Mouse (Mus musculus) heart, embryonic 14.5 days (tissue): Measurements from ENCODE around the gene Slc9b2. TPM values are rescaled to one million over a fixed set of nuclear protein-coding genes. Genes with fewer than 3 reads are reported as not detected.

Experiments used
- ATAC-seq: fragments of 200-750 bp; cut with Nextera tagmentation; 2 replicates; pipeline ENCODE4 v1.8.0; 2017; ENCODE audit warnings: low read depth, moderate TSS enrichment; ENCODE audit not compliant: insufficient number of reproducible peaks, insufficient read depth, low FRiP score
- H3K27ac ChIP-seq, 2 experiments: fragments of 200-500 bp in 1 of 2; fragments of 300-500 bp in 1 of 2; sonication (generic) in 1 of 2; replicated peaks in 1 of 2; 2 replicates each; pipeline ENCODE4 v1.5.1; 2012 to 2014; ENCODE audit warnings: low read depth in 2 of 2, low read length in 2 of 2, control low read depth in 1 of 2, mild to moderate bottlenecking in 1 of 2, mixed read lengths in 1 of 2; ENCODE audit not compliant: control insufficient read depth in 1 of 2, insufficient read depth in 1 of 2
- H3K27me3 ChIP-seq: fragments of 300-500 bp; sonication (generic); 2 replicates; pipeline ENCODE4 v1.6.1; 2014; ENCODE audit warnings: mild to moderate bottlenecking, low read length, control low read depth; ENCODE audit not compliant: control insufficient read depth, insufficient read depth
- H3K36me3 ChIP-seq: fragments of 300-500 bp; sonication (generic); 2 replicates; pipeline ENCODE4 v1.6.1; 2014; ENCODE audit warnings: mild to moderate bottlenecking, control low read depth, low read length, mixed read lengths; ENCODE audit not compliant: control insufficient read depth, insufficient read depth
- H3K4me1 ChIP-seq, 2 experiments: fragments of 200-500 bp in 1 of 2; fragments of 300-500 bp in 1 of 2; sonication (generic) in 1 of 2; 2 replicates each; pipeline ENCODE4 v1.6.1; 2012 to 2014; ENCODE audit warnings: low read length in 2 of 2, control low read depth in 1 of 2, mixed read lengths in 1 of 2; ENCODE audit not compliant: control insufficient read depth in 2 of 2, insufficient read depth in 2 of 2
- H3K4me2 ChIP-seq: fragments of 300-500 bp; sonication (generic); 2 replicates; pipeline ENCODE4 v1.6.1; 2014; ENCODE audit warnings: mild to moderate bottlenecking, low read length
- H3K4me3 ChIP-seq, 2 experiments: fragments of 200-500 bp in 1 of 2; fragments of 300-500 bp in 1 of 2; sonication (generic) in 1 of 2; 2 replicates each; pipeline ENCODE4 v1.5.1; 2012 to 2014; ENCODE audit warnings: low read length in 2 of 2, mild to moderate bottlenecking in 2 of 2, control low read depth in 1 of 2, low read depth in 1 of 2, moderate library complexity in 1 of 2; ENCODE audit not compliant: control insufficient read depth in 1 of 2, insufficient read depth in 1 of 2
- H3K9ac ChIP-seq: fragments of 300-500 bp; sonication (generic); 2 replicates; pipeline ENCODE4 v1.6.1; 2014; ENCODE audit warnings: mild to moderate bottlenecking, low read length
- H3K9me3 ChIP-seq: fragments of 300-500 bp; sonication (generic); 2 replicates; pipeline ENCODE4 v1.6.1; 2016; ENCODE audit warnings: low read length, control low read depth; ENCODE audit not compliant: control insufficient read depth
- WGBS: fragments of 180-500 bp; shearing (Covaris S2); extraction: QIAGEN DNeasy Blood & Tissue Kit; methylation state at CpG from one replicate; pipeline ENCODE4 v1.1.7; 2014; 5-methylcytosine and 5-hydroxymethylcytosine counted together
- polyA plus RNA-seq: library from polyadenylated mRNA; unstranded; fragments of >200 nt; fragmentation: Nextera tagmentation; extraction: Ambion mirVana; gene quantifications from 2 replicates; pipeline ENCODE4 v1.2.1, GENCODE M21; 2014

Gene Slc9b2
- polyA plus RNA-seq, 1 experiment from 2014 or later: 0.51 TPM

DNA sequence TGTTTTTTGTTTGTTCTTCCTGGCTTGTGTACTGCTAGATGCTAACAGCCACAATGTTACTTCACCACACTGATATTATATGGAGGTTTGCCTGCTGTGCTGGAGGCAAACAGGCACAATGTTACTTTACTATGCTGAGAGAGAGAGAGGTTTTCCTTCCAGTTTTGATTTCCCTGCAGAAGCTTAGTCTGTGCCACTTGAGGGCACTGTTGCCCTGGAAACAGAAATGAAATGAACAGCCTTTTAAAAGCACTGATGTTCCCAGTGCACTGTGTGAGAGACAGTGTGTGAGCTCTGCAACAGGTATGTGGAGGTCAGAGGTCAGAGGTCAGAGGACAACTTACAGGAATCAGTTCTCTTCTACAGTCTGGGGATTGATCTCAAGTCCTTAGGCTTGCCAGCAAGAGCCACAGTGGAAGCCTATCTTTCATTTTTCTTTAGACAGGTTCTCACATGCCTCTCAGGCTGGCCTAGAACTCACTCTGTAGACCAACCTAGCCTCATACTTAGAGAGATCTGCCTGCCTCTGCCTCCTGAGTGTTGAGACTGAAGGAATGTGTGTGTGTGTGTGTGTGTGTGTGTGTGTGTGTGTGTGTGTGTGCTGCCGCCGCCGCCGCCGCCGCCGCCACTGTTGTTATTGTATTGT is 17.1 kb upstream of the Slc9b2 start:
- H3K4me1 ChIP-seq: peaks cover 4% of the 10 kb centered on the region in 2 experiments; a peak in 3 of 4 replicates
- H3K9me3 ChIP-seq: no peaks in the 10 kb centered on the region
- H3K9ac ChIP-seq: no peak overlapping the region
- no peaks in the 10 kb centered on the region for H3K27me3 ChIP-seq
- H3K4me3 ChIP-seq: no peak overlapping the region
- no peak overlapping the region for H3K4me2 ChIP-seq
- peak; percentile 35; the same call in 1 of the 2 replicates for ATAC-seq
- no peak overlapping the region for H3K27ac ChIP-seq
- no peaks in the 10 kb centered on the region for H3K36me3 ChIP-seq
- WGBS: 100% methylated on average over 5 of the region's 7 CpGs

DNA sequence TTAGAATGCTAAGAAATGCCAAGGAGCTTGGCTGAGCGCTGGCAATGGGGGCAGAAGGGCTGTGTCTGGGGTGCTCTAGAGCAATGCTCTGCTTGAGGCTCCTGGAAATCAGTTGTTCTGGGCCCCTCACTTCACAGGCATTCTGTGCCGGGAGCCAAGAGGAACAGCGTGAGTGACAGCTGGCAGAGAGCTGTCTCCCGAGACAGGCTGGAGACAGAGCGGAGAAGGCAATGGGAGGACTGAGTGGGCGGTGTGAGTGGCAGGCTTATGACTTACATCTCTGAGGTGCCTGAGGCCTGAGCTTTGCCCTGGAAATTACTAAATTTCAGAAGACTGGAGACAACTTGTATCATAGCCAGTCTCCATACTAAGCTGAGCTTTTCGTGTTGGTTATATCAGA is 13.8 kb upstream of the Slc9b2 start:
- H3K9ac ChIP-seq: no peak overlapping the region
- no peak overlapping the region for H3K4me3 ChIP-seq
- no peaks in the 10 kb centered on the region for H3K36me3 ChIP-seq
- no peaks in the 10 kb centered on the region for H3K9me3 ChIP-seq
- no peak for ATAC-seq
- 32% methylated on average over 7 of the region's 7 CpGs for WGBS
- H3K27me3 ChIP-seq: no peaks in the 10 kb centered on the region
- no peak overlapping the region for H3K4me2 ChIP-seq
- no peak overlapping the region for H3K27ac ChIP-seq
- H3K4me1 ChIP-seq: peaks cover 4% of the 10 kb centered on the region in 2 experiments; a peak in 3 of 4 replicates

DNA sequence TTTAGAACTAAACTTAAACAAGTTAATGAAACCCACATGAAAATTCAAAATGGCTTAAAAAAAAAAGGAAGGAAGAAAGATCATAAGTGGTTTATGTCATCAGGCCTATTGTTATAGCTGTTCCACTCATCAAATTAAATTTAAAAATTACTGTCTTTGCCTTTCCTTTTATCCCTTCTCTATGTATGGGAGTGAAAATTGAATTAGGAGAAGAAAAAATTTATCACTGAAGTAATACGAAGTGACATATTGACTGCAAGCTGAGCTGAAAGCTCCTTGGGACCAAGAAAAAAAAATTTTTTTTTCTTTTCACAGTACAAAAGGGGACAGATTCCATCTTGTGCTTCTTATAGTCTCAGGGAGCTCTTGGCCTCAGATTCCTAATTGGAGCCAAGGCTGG is 11.9 kb upstream of the Slc9b2 start:
- Histone ChIP-seq H3K36me3 (no peaks in the 10 kb centered on the region), H3K27me3 (no peaks in the 10 kb centered on the region), H3K4me3 (no peak overlapping the region), H3K4me2 (no peak overlapping the region), H3K27ac (no peak overlapping the region), H3K9me3 (no peaks in the 10 kb centered on the region), H3K4me1 (peaks cover 4% of the 10 kb centered on the region in 2 experiments; a peak in 3 of 4 replicates), H3K9ac (no peak overlapping the region)
- 95% methylated on average over 1 of the region's 1 CpGs for WGBS
- no peak for ATAC-seq

DNA sequence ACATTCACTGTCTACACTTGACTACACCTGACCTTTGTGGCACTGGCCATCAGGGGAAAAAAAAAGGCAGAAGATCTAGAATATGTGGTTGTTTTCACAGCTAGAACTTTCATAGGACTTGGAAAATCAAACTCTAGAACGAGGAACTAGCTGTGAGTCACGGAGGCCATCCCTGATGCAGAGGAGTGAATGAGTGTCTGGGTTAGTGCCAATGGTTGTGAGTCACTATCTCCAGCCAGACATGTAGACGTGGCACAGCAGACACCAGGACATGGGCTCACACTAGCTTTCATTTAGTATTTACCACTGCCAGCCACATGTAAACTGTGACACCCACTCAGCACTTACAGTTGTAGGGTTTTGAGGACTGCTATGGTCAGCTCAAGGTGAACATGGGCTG is 8.9 kb upstream of the Slc9b2 start:
- H3K4me2 ChIP-seq: no peak overlapping the region
- no peaks in the 10 kb centered on the region for H3K36me3 ChIP-seq
- no peak overlapping the region for H3K27ac ChIP-seq
- no peaks in the 10 kb centered on the region for H3K9me3 ChIP-seq
- no peak overlapping the region for H3K9ac ChIP-seq
- H3K27me3 ChIP-seq: no peaks in the 10 kb centered on the region
- WGBS: 49% methylated on average over 3 of the region's 3 CpGs
- no peak for ATAC-seq
- H3K4me1 ChIP-seq: peaks cover 3% of the 10 kb centered on the region in 2 experiments; a peak in 3 of 4 replicates
- no peak overlapping the region for H3K4me3 ChIP-seq

DNA sequence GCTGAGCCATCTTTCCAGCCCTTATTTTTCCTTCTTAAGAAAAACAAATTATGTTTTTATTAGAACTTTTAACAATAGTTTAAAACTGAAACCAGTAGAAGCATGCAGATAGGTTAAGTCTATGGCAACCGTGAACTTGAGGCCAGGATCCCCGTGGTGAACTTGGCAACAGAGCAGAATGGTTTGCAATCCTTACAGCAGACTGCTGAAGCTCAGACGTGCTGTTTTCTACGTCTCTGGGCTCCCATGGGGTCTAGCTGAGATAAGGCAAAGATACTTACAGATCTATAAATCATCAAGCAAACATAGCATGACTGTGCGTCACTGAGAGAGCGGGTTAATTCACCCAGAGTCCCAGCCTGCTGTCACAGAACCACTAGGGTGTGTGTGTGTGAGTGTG is 7.4 kb upstream of the Slc9b2 start:
- no peak overlapping the region for H3K4me2 ChIP-seq
- H3K27ac ChIP-seq: no peak overlapping the region
- 58% methylated on average over 6 of the region's 6 CpGs for WGBS
- no peaks in the 10 kb centered on the region for H3K36me3 ChIP-seq
- H3K27me3 ChIP-seq: no peaks in the 10 kb centered on the region
- H3K9ac ChIP-seq: no peak overlapping the region
- H3K4me1 ChIP-seq: no peaks in the 10 kb centered on the region
- no peak for ATAC-seq
- no peak overlapping the region for H3K4me3 ChIP-seq
- no peaks in the 10 kb centered on the region for H3K9me3 ChIP-seq

DNA sequence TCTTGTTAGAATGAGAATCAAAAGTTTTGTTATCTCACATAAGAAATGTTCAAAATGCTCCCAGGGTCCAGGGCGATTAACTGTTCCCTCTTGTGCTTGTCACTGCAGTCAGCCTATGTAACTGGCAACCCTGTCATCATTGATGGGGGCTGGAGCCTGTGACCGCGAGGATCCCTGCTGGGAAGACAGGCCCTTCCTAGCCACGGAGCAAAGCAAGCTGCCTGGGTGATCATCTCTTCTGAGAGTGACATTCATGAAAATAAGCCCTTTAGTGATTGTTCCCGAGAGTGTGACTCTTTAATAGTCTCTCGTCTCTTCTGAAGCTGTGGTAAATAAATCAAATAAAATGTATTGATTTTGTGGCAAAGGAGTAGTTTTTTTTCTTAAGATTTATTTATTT is 3.4 kb upstream of the Slc9b2 start:
- 33% methylated on average over 6 of the region's 6 CpGs for WGBS
- H3K4me2 ChIP-seq: no peak overlapping the region

DNA sequence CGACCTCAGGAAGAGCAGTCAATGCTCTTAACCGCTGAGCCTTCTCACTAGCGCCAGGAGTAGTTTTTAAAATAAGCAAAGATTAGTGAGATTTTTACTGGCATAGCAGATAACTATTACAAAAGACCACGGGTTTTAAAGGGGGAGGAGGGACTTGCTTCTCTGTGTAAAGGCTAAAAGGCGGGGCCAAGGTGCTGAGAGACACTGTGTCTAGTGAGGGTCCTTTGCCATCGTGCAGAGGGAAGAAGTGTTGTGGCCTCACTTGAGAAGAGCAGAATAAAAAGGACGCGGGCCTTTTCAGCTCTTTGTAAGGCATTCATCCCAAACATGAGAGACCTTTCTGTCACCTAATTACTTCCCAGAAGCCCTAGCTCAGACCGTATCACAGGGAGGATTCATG is 2.9 kb upstream of the Slc9b2 start:
- no peak for ATAC-seq
- peaks cover 6 to 9% of the 10 kb centered on the region in 2 experiments; a peak in 3 of 4 replicates for H3K4me1 ChIP-seq
- 42% methylated on average over 9 of the region's 9 CpGs for WGBS
- H3K27ac ChIP-seq: no peak overlapping the region
- no peak overlapping the region for H3K9ac ChIP-seq
- no peak overlapping the region for H3K4me2 ChIP-seq
- no peak overlapping the region for H3K4me3 ChIP-seq
- no peaks in the 10 kb centered on the region for H3K36me3 ChIP-seq
- H3K27me3 ChIP-seq: no peaks in the 10 kb centered on the region
- no peaks in the 10 kb centered on the region for H3K9me3 ChIP-seq

More for the DNA sequence above, 3.4 kb upstream of the Slc9b2 start:
- no peak overlapping the region for H3K27ac ChIP-seq
- H3K27me3 ChIP-seq: no peaks in the 10 kb centered on the region
- no peaks in the 10 kb centered on the region for H3K9me3 ChIP-seq
- no peak overlapping the region for H3K4me3 ChIP-seq
- no peak overlapping the region for H3K9ac ChIP-seq
- peaks cover 6 to 9% of the 10 kb centered on the region in 2 experiments; a peak in 3 of 4 replicates for H3K4me1 ChIP-seq
- no peak for ATAC-seq
- H3K36me3 ChIP-seq: no peaks in the 10 kb centered on the region
